Mouse (Mus musculus) kidney, embryonic 16.5 days (tissue): ENCODE measurements at regions not wholly inside any gene's neighbourhood (a gene's known extent, or its start where the extent isn't known, plus 50 kb on each side); places are given as distances from the start of the nearest gene placed in this dataset.

Experiments
- ATAC-seq: fragments of 200-750 bp; cut with Nextera tagmentation; 2 replicates; pipeline ENCODE4 v1.8.0; 2017; ENCODE audit warnings: moderate TSS enrichment; ENCODE audit not compliant: low FRiP score, low TSS enrichment
- H3K27ac ChIP-seq: fragments of 300-500 bp; sonication (generic); 2 replicates; pipeline ENCODE4 v1.5.1; 2014; ENCODE audit warnings: low read length
- H3K27me3 ChIP-seq: fragments of 300-500 bp; sonication (generic); 2 replicates; pipeline ENCODE4 v1.6.1; 2014; ENCODE audit warnings: low read length, control low read depth, mixed read lengths; ENCODE audit not compliant: insufficient read depth
- H3K36me3 ChIP-seq: fragments of 300-500 bp; sonication (generic); 2 replicates; pipeline ENCODE4 v1.6.1; 2014; ENCODE audit warnings: low read length, control low read depth, mixed read lengths; ENCODE audit not compliant: insufficient read depth
- H3K4me1 ChIP-seq: fragments of 300-500 bp; sonication (generic); 2 replicates; pipeline ENCODE4 v1.6.1; 2014; ENCODE audit warnings: low read length, control low read depth, mixed read lengths; ENCODE audit not compliant: insufficient read depth
- H3K4me2 ChIP-seq: fragments of 300-500 bp; sonication (generic); replicated peaks from 2 replicates; pipeline ENCODE4 v1.6.1; 2014; ENCODE audit warnings: low read depth, low read length
- H3K4me3 ChIP-seq: fragments of 300-500 bp; sonication (generic); 2 replicates; pipeline ENCODE4 v1.5.1; 2014; ENCODE audit warnings: mild to moderate bottlenecking, low read length
- H3K9ac ChIP-seq: fragments of 300-500 bp; sonication (generic); replicated peaks from 2 replicates; pipeline ENCODE4 v1.6.1; 2014; ENCODE audit warnings: low read length
- H3K9me3 ChIP-seq: fragments of 300-500 bp; sonication (generic); 2 replicates; pipeline ENCODE4 v1.6.1; 2016; ENCODE audit warnings: low read length, control low read depth
- WGBS: fragments of 180-500 bp; shearing (Covaris S2); extraction: QIAGEN DNeasy Blood & Tissue Kit; methylation state at CpG from one replicate; pipeline ENCODE4 v1.1.7; 2014; 5-methylcytosine and 5-hydroxymethylcytosine counted together

- ATAC-seq, result no peak
- no peak overlapping the region for H3K4me2 ChIP-seq
- no peaks in the 10 kb centered on the region for H3K36me3 ChIP-seq
- no peaks in the 10 kb centered on the region for H3K9me3 ChIP-seq
- 61% methylated on average over 5 of the region's 5 CpGs for WGBS
- H3K27me3 ChIP-seq, result no peaks in the 10 kb centered on the region
- no peaks in the 10 kb centered on the region for H3K4me1 ChIP-seq
- H3K9ac ChIP-seq, result no peak overlapping the region
- no peak overlapping the region for H3K4me3 ChIP-seq
- no peak overlapping the region for H3K27ac ChIP-seq
Measured at GRCm38 (mm10) chr8:49445444-49445843, 601.7 kb upstream of the Tenm3 start.

- H3K27ac ChIP-seq, result no peak overlapping the region
- H3K9ac ChIP-seq, result no peak overlapping the region
- no peaks in the 10 kb centered on the region for H3K27me3 ChIP-seq
- no peak overlapping the region for H3K4me2 ChIP-seq
- H3K9me3 ChIP-seq, result no peaks in the 10 kb centered on the region
- H3K4me3 ChIP-seq, result no peak overlapping the region
- no peak for ATAC-seq
- H3K36me3 ChIP-seq, result no peaks in the 10 kb centered on the region
- no peaks in the 10 kb centered on the region for H3K4me1 ChIP-seq
Measured at GRCm38 (mm10) chr8:49441270-49441669, 597.5 kb upstream of the Tenm3 start.

- H3K9me3 ChIP-seq, result no peaks in the 10 kb centered on the region
- H3K4me1 ChIP-seq, result no peaks in the 10 kb centered on the region
- H3K36me3 ChIP-seq, result no peaks in the 10 kb centered on the region
- H3K4me2 ChIP-seq, result no peak overlapping the region
- ATAC-seq, result peak; percentile 54; the same call in 1 of the 2 replicates
- 60% methylated on average over 4 of the region's 4 CpGs for WGBS
- H3K9ac ChIP-seq, result no peak overlapping the region
- no peaks in the 10 kb centered on the region for H3K27me3 ChIP-seq
- no peak overlapping the region for H3K27ac ChIP-seq
- no peak overlapping the region for H3K4me3 ChIP-seq
Measured at GRCm38 (mm10) chr8:49396519-49396918, 552.8 kb upstream of the Tenm3 start.

- no peaks in the 10 kb centered on the region for H3K36me3 ChIP-seq
- H3K4me1 ChIP-seq, result no peaks in the 10 kb centered on the region; the same call in 1 of the 2 replicates
- H3K27ac ChIP-seq, result no peak overlapping the region
- H3K9me3 ChIP-seq, result no peaks in the 10 kb centered on the region
- H3K9ac ChIP-seq, result no peak overlapping the region
- no peak for ATAC-seq
- no peaks in the 10 kb centered on the region for H3K27me3 ChIP-seq
- H3K4me2 ChIP-seq, result no peak overlapping the region
- no peak overlapping the region for H3K4me3 ChIP-seq
- 35% methylated on average over 1 of the region's 1 CpGs for WGBS
Measured at GRCm38 (mm10) chr8:49395029-49395428, 551.3 kb upstream of the Tenm3 start.

- Histone ChIP-seq H3K4me1 (no peaks in the 10 kb centered on the region; the same call in 1 of the 2 replicates), H3K36me3 (no peaks in the 10 kb centered on the region), H3K27ac (no peak overlapping the region), H3K27me3 (no peaks in the 10 kb centered on the region), H3K4me2 (no peak overlapping the region), H3K9me3 (no peaks in the 10 kb centered on the region), H3K4me3 (no peak overlapping the region), H3K9ac (no peak overlapping the region)
- ATAC-seq, result no peak
- WGBS, result 43% methylated on average over 3 of the region's 3 CpGs
Measured at GRCm38 (mm10) chr8:49389525-49389924, 545.8 kb upstream of the Tenm3 start.

- Histone ChIP-seq H3K4me2 (no peak overlapping the region), H3K4me1 (no peaks in the 10 kb centered on the region; the same call in 1 of the 2 replicates), H3K27me3 (no peaks in the 10 kb centered on the region), H3K4me3 (no peak overlapping the region), H3K36me3 (no peaks in the 10 kb centered on the region), H3K9me3 (no peaks in the 10 kb centered on the region), H3K9ac (no peak overlapping the region), H3K27ac (no peak overlapping the region)
- ATAC-seq, result no peak
- WGBS, result 56% methylated on average over 2 of the region's 2 CpGs
Measured at GRCm38 (mm10) chr8:49387587-49387986, 543.8 kb upstream of the Tenm3 start.

GRCm38 (mm10) chr8:49372686-49373085 is 528.9 kb upstream of the Tenm3 start:
- H3K4me1 ChIP-seq, result no peaks in the 10 kb centered on the region
- H3K4me2 ChIP-seq, result no peak overlapping the region
- no peaks in the 10 kb centered on the region for H3K36me3 ChIP-seq
- H3K9me3 ChIP-seq, result no peaks in the 10 kb centered on the region
- 92% methylated on average over 9 of the region's 9 CpGs for WGBS
- no peak overlapping the region for H3K9ac ChIP-seq
- H3K27me3 ChIP-seq, result no peaks in the 10 kb centered on the region
- no peak for ATAC-seq
- H3K4me3 ChIP-seq, result no peak overlapping the region
- H3K27ac ChIP-seq, result no peak overlapping the region

- H3K36me3 ChIP-seq, result no peaks in the 10 kb centered on the region
- no peak for ATAC-seq
- H3K9ac ChIP-seq, result no peak overlapping the region
- H3K4me3 ChIP-seq, result no peak overlapping the region
- 67% methylated on average over 2 of the region's 2 CpGs for WGBS
- no peaks in the 10 kb centered on the region for H3K27me3 ChIP-seq
- H3K9me3 ChIP-seq, result no peaks in the 10 kb centered on the region
- H3K4me2 ChIP-seq, result no peak overlapping the region
- H3K27ac ChIP-seq, result no peak overlapping the region
- no peaks in the 10 kb centered on the region for H3K4me1 ChIP-seq
Measured at GRCm38 (mm10) chr8:49362682-49363081, 518.9 kb upstream of the Tenm3 start.

- Histone ChIP-seq H3K9ac (no peak overlapping the region), H3K27me3 (no peaks in the 10 kb centered on the region), H3K4me2 (no peak overlapping the region), H3K36me3 (no peaks in the 10 kb centered on the region), H3K4me1 (no peaks in the 10 kb centered on the region), H3K9me3 (no peaks in the 10 kb centered on the region), H3K4me3 (no peak overlapping the region), H3K27ac (no peak overlapping the region)
- ATAC-seq, result no peak
- 58% methylated on average over 2 of the region's 2 CpGs for WGBS
Measured at GRCm38 (mm10) chr8:49361443-49361842, 517.7 kb upstream of the Tenm3 start.

GRCm38 (mm10) chr8:49360121-49360520 is 516.4 kb upstream of the Tenm3 start:
- no peak overlapping the region for H3K4me3 ChIP-seq
- WGBS, result 48% methylated on average over 4 of the region's 4 CpGs
- no peaks in the 10 kb centered on the region for H3K4me1 ChIP-seq
- H3K36me3 ChIP-seq, result no peaks in the 10 kb centered on the region
- no peak overlapping the region for H3K4me2 ChIP-seq
- no peak overlapping the region for H3K9ac ChIP-seq
- ATAC-seq, result no peak
- H3K27me3 ChIP-seq, result no peaks in the 10 kb centered on the region
- no peak overlapping the region for H3K27ac ChIP-seq
- H3K9me3 ChIP-seq, result no peaks in the 10 kb centered on the region

GRCm38 (mm10) chr8:49359671-49360070 is 515.9 kb upstream of the Tenm3 start:
- no peak for ATAC-seq
- H3K4me2 ChIP-seq, result no peak overlapping the region
- no peaks in the 10 kb centered on the region for H3K9me3 ChIP-seq
- H3K9ac ChIP-seq, result no peak overlapping the region
- H3K36me3 ChIP-seq, result no peaks in the 10 kb centered on the region
- no peaks in the 10 kb centered on the region for H3K27me3 ChIP-seq
- no peaks in the 10 kb centered on the region for H3K4me1 ChIP-seq
- WGBS, result 83% methylated on average over 9 of the region's 9 CpGs
- H3K4me3 ChIP-seq, result no peak overlapping the region
- no peak overlapping the region for H3K27ac ChIP-seq
